Mouse (Mus musculus) monocyte, adult 5-6 weeks (primary cell): ENCODE measurements at regions not wholly inside any gene's neighbourhood (a gene's known extent, or its start where the extent isn't known, plus 50 kb on each side); places are given as distances from the start of the nearest gene placed in this dataset.

ENCODE experiments used
- ATAC-seq: fragments of 153-309, 156-312 bp; replicated peaks from 2 replicates; pipeline ENCODE4 v1.8.0; 2017; ENCODE audit warnings: mild to moderate bottlenecking; ENCODE audit not compliant: low TSS enrichment, insufficient number of reproducible peaks, severe bottlenecking, poor library complexity, low FRiP score

DNA sequence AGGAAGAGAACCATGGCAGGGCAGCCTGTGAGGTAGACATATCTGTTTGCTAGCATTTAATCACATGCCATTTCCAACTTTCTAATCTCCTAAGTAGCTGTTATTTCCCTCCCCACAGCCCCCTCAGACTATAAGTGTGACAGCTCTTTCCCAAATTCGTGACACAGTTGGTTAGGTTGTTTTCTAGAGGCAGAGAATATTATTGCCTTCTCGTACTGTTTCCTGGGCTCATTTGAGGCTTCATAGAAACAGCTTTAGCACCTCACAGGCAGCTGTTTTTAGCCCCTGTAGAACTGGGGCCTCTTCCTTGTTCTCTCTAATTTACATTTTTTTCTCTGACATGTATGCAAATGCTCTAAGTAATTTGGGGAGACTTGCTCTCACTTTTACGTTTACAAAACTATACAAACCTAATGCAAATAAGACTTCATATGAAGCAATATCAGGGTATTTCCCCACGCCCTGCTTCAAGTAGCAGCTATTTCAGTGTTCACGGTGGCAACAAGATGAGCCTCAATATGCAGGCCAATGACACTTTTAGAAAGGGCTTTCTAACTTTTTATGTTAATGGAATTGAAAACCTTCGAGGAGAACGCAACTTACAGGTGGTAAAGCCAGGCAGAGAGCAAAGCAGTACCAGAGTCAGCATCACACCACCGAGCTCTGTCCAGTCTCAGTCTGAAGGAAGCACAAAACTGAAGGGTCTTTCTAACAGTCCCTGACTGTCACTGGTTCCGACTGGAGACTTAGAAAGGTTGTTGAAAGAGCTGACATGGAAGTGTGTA, 79.4 kb downstream of the Fam43a start:
- peak; percentile 69 for ATAC-seq

DNA sequence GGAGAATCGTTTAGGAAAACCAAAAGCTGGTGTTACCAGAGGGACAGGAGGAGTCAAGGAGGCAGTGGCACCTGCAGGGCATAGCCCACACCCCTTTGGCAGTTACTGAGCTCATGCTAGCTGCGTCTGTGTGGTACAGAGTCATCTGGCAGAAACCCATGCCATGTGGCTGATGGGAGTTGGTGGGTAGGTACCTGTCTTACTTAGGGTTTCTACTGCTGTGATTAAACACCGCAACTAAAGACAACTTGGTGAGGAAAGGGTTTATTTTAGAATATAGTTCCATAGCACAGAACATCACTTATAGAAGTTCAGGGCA, 79.9 kb downstream of the Fam43a start:
- ATAC-seq, result no peak

GRCm38 (mm10) chr16:30681421-30681820, 81.9 kb downstream of the Fam43a start:
- no peak for ATAC-seq

DNA sequence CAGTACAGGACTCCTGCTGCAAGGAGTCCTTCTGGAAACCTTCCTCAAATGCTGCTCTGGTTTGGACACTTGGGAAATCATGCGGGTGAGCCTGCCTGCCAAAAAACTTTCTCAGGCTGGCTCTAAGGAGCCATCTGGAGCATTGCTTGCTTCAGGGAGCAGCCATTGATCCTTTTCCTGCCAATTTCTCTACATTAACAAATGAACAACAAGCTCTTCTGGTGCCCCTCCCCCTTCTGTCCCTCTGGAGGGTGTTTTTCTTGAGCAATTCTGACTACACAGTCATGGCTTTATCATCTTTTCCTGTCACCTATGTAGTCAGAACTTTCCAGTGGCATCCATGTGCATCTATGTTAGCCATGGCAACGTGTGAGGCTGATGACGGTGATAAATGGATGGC, 84.5 kb downstream of the Fam43a start:
- ATAC-seq, result no peak

- ATAC-seq, result no peak
Measured at GRCm38 (mm10) chr16:30686536-30686935, 87.0 kb downstream of the Fam43a start.

DNA sequence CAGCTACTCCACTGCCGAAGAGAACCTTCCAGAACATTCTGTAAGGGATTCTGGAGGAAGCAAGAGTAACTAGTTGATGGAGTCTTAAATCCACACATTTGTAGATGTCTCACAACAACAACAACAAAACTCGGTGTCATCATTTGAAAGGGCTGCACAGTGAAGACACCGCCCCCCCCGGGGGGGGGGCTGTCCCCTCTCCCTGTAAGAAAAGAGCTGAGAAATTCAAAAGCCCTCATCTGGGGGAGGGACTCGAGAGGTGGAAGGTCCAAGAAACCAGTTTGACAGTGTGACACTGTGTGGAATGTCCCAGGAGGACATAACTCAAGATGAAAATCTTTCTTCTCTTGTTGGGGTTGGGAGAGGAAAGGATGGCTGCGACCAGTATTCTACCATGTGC, 87.7 kb downstream of the Fam43a start:
- ATAC-seq, result no peak

- ATAC-seq, result no peak
Measured at GRCm38 (mm10) chr16:30687682-30688081, 88.2 kb downstream of the Fam43a start.

GRCm38 (mm10) chr16:30690531-30690930, 91.0 kb downstream of the Fam43a start:
- no peak for ATAC-seq

GRCm38 (mm10) chr16:30691964-30692363, 92.4 kb downstream of the Fam43a start:
- ATAC-seq, result no peak

- no peak for ATAC-seq
Measured at GRCm38 (mm10) chr16:30692541-30693141, 93.1 kb downstream of the Fam43a start.

GRCm38 (mm10) chr16:30693206-30693605, 93.7 kb downstream of the Fam43a start:
- no peak for ATAC-seq

DNA sequence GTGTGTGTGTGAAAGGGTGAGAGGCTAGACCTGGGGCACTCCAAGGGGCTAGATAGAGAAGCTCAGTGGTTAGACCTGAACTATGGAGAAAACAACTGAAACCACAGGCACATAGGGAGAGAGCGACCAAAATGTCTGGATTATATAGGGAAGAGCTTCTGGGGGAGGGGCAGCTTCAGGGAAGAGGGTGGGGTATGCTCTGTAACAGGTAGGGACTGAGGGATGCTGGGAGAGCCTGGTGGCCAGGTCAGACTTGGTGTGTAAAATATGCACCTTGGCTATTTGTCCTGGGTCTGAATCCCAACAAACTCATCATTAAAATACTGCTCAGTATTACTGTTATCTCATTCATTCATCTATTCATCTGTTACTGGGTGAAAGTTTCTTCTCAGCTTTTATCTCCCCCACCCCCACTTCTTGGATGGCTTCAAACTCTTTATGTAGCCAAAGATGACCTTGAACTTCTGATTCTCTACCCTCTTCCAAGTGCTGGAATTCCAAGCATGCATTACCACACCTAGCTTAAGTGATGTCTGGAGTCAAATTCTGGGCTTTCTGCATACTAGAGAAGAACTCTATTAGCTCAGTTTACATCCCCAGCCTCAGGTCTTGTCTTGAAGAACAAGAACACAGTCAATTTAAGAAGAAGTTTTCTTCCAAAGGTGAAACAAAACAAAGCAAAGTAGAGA, 94.5 kb downstream of the Fam43a start:
- ATAC-seq, result no peak

DNA sequence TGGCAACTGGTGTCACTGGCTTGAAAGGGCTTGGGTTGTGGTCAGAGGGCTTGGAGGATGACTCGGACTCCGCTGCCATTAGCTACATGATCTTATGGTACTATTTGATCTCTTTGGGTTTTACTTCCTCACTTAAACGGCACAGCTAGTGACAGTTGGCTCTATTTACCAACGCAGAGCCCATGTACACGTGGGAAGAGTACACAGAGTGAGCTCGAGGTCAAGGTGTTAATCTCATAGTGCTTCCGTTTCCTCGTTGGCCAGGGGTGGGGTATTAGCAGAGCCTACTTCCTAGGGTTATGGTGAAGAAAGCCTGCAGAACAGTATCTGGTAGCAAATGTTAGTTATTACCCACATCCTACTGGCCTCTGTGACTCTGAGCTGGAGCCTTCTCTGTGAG, 96.2 kb downstream of the Fam43a start:
- no peak for ATAC-seq

GRCm38 (mm10) chr16:30697209-30697608, 97.7 kb downstream of the Fam43a start:
- ATAC-seq, result no peak

GRCm38 (mm10) chr16:30697806-30698205, 98.3 kb downstream of the Fam43a start:
- ATAC-seq, result no peak

- ATAC-seq, result no peak
Measured at GRCm38 (mm10) chr16:30703831-30704230, 104.3 kb downstream of the Fam43a start.

DNA sequence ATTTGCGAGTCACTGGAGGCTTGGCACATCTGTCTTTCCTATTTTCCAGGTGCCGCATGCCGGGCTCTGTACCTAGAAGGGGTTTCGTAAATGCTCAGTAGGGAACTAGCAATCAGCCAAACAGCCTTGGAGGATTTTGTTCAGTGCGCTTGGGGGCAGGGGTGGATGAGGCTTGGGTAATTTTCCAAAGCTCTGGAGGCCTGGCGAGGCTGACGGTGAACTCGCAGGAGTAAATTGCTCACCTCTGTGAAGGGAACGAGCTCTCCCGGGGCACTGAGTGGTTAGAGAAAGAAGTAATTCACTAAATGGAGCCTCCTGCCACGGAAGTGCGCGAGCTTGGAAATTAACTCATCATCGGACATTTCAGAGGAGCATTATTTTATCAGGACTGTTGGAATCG, 110.0 kb downstream of the Fam43a start:
- ATAC-seq, result no peak

DNA sequence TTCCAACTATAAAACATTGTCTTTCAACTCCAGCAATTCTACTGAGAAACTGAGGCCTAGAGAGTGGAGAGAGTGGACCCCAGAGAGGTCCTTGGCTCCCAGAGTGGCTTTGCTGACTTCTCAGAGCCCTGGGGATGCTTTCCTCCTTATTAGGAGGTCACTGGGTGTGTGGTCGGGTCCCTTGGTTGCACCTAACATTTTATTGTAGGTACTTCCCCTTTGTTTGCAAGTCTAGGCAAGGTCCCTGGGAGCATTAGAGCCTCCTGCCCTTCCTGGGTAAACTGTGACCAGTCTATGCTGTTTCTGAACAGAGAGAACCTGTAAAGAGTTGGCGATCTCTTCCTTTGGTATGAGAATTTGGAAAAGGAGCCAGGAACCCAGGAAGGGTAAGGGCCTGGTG, 110.5 kb downstream of the Fam43a start:
- no peak for ATAC-seq

GRCm38 (mm10) chr16:30712570-30712969, 113.0 kb downstream of the Fam43a start:
- no peak for ATAC-seq

DNA sequence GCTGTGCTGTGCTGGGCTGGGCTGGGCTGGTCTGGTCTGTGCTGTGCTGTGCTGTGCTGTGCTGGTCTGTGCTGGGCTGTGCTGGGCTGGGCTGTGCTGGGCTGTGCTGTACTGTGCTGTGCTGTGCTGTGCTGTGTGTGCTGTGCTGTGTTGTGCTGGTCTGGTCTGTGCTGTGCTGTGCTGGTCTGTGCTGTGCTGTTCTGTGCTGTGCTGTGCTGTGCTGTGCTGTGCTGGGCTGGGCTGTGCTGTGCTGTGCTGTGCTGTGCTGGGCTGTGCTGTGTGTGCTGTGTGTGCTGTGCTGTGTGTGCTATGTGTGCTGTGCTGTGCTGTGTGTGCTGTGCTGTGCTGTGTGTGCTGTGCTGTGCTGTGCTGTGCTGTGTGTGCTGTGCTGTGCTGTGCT, 118.1 kb downstream of the Fam43a start:
- ATAC-seq, result 0 out of 2 replicates have a peak, but pooled peaks have one; percentile 63
